Mouse (Mus musculus): ENCODE measurements around the gene Slc7a14.

Gene Slc7a14

DNA sequence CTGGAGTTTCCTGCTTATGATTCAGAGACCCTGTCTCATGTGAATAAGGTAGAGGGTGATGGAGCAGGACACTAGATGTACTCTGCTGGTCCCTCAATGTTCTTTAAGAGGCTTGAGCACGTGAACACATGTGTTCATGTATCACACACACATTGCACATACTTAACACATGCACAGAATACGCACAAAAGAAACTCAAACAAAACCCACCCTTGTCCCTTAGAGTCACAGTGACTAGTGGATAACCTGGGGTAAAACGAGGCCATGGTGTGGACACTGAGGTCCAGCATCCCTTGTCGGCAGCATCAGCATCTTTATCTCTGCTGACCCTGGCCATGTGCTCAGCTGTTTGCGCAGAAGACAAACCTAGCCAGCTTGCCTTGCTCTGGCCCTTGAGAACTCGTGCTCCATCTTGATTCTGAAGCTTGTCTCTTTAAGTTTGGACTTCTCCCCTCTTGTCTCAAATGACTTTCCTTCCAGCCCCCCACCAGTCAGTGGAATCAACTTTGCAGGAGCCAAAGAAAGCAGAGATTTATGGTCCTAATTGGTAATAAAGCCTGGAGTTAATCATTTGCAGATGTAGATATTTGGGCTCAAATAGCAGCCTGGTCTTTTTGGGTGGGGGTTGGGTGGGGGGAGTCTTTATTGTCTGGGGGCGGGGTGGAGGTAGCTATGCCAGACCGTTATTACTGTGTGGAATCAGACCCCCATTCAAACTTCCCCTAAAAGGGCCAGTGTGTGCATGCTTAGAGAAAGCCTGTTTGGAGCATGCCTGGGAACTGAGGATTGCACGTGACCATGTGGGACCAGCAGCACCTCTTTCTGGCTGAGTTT is 97.8 kb downstream of the Slc7a14 start:
- no peak for ATAC-seq (ENCODE audit: insufficient number of reproducible peaks, low FRiP score, low TSS enrichment)

DNA sequence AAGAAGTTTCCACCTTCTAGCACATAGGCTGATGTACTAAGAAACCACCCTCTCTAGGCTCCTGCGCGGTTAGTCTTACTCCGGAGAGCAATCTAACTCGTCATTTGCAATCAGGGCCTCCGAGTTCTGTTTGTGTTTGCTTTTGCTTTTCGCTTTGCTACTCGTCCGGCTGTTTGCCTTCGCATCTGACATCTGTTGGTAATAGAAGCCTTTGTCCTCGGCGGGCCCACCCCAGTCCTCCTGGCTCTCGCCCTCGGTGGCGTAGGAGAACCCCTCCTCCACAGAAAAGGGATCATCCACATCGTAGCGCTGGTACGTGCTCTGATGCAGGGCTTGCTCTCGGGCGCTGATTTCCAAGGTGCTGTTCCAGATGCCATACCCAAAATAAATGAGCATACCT is 101.2 kb downstream of the Slc7a14 start:
- no peak for ATAC-seq (ENCODE audit: insufficient number of reproducible peaks, low FRiP score, low TSS enrichment)

DNA sequence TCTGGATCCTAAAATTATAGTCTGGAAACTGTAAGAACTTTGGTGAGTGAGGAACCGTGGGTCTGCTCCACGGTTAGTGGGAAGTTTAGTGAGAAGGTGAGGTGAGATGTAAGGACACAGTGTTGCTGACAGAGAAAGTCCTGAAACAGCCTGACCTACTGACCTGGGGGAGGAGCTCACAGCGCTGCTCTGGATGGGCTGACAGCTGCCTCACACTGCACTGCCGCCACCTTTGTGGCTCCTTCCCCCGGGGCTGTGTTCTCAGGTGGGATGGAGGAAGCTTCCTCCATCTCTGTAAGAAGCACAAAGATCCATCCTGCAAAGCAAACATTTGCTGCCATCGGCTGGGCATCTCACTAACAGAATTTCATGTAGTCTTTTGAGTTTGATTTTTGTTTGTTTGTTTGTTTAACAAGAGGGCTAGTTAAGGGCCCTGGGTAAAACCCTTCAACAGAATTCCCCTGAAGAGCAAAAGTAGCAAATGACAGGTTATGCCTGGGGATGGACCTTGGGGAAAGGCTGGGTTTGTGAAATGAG is 101.7 kb downstream of the Slc7a14 start:
- no peak for ATAC-seq (ENCODE audit: insufficient number of reproducible peaks, low FRiP score, low TSS enrichment)

DNA sequence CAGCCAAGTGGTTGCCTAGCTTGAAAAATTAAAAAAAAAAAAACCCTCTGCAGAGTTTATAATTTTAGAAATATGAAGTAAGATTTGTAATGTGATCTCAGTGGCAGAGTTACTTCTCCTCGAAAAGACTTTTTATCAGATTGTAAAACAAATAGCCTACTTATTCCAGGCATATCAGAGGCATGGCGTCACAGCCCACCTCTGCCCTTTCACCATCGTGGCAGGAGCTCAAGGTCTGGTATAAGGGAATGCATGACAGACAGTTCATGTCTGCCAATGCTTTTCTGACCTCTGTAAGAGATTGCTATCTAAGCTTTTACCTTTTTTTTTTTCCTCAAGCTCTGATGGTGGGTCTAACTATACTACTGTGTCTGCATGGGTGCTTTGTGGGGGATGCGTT is 102.1 kb downstream of the Slc7a14 start:
- ATAC-seq (ENCODE audit: insufficient number of reproducible peaks, low FRiP score, low TSS enrichment): no peak

DNA sequence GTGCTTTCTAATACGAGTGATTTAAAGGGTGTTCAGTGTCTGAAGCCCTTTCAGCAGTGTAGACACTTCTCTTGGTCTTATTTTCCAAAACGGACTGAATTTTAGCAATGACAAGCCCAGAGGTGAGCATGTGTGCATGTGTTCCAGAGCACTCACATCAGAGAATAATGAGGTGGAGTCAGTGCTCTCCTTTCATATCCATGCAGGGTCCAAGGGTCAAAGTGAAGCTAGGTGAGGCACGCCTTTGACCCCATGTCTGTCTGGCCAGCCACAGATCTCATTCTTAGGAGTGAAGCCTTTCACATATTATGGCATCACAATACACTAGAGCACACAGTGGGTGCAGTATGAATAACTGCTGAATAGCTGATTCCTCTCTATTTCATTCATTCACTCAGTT is 105.0 kb downstream of the Slc7a14 start:
- ATAC-seq (ENCODE audit: insufficient number of reproducible peaks, low FRiP score, low TSS enrichment): no peak

DNA sequence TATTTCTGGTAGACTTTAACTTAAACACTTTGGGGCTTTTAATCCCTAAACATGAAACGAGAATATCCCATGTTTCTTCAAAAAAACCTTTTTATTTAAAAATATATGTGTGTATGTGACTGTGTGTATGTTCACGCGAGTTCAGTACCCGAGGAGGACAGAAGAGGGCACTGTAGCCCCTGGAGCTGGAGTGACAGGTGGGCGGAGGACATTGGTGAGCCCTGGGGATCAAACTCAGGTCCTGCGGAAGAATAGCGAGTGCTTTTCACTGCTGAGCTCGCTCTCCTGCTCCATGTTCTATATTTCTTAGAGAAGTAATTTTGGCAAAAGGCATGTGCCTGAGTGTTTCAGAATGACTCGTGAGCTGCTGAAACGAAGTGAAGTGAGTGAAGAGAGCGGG is 106.2 kb downstream of the Slc7a14 start:
- ATAC-seq (ENCODE audit: insufficient number of reproducible peaks, low FRiP score, low TSS enrichment): no peak

DNA sequence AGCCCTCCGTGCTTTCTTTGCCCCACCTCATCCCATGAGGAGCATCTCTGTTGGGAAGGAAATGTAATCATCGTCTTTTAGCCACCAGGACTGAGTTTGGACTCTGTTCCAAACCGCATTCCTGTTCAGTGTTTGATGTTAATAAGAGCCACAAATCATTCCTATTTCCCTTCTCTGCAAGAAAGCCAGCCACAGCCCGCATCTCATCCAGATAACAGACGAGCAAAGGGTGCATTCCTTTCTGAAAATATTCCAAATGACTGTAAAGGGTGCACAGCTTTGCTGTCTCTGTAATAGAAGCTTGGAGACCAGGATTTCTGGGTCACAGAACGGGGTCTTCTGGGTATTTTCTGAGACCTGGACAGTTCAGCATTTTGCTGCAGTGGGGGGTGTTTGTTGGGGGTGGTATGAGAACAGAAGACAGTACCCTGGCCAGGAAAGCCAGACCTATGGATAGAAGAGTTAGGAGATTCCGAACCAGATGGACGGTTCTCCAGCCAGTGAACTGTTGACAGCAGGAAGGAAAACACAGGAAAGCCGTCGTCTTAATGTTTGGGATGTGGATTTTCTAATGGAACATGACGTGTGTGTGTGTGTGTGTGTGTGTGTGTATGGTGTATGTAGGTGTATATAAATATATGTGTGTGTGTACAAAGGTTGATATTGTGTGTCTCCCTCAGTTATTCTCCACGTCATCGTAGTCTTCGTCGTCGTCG is 110.9 kb downstream of the Slc7a14 start:
- no peak for ATAC-seq (ENCODE audit: insufficient number of reproducible peaks, low FRiP score, low TSS enrichment)

DNA sequence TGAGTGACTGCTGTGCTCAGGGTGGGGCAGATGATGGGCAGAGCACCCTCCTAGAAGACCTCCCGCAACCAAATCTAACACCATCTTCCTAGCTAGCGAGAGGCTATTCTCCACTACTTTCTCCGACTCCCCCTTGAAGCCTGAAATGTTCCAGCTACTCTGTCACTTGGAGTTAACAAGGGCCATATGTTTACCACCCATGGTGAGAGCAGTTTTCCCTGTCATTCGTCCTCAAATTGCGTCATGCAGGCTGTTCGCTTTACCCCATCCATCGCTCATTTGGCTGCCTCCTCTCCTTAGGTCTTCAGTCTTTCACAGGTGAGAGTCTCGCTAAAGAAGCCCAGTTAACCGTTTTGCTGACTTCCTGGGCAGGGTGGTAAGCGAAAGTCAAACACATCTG is 118.8 kb downstream of the Slc7a14 start:
- ATAC-seq (ENCODE audit: insufficient number of reproducible peaks, low FRiP score, low TSS enrichment): no peak

DNA sequence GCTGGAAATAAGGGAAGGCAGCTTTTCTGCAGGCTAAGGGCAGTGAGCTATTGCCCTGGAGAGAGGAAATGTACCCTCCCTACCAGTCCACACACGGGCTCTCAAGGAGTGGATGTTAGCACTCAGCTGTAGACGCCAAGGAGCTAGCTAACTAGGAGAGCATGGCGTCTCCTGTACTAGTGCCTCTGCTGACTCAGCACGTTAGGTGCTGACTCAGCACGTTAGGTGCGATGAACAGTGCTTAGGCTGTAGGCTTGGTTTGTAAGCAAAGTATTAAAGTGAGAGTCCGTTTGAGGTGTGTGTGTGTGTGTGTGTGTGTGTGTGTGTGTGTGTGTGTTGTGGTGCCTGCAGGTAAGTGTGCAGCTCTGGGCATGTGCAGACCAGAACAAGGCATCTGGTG is 119.8 kb downstream of the Slc7a14 start:
- no peak for ATAC-seq (ENCODE audit: insufficient number of reproducible peaks, low FRiP score, low TSS enrichment)

DNA sequence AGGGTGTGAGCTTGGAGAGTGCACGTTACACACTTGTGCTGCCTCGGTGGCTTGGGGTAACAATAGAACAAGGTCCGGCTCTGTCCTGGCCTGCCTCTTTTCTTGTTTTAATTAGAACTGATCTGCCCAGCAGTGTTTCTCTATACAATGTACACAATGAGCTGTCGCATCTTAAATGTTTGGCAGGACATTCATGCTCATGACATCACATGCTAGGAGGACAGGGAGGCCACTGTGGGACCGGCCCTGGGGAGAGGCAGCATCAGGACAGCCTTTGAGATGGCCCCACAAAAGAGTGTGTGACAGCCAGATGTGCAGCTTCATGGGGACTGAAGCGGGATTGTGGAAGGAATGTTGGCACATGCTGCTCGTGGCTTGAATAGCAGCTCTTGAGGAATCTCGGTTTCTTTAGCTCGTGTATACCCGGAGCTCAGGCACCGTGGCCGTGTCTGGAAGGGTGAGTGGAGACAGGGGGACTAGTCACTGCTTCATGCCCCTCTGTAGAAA is 143.8 kb downstream of the Slc7a14 start:
- ATAC-seq (ENCODE audit: insufficient number of reproducible peaks, low FRiP score, low TSS enrichment): no peak

DNA sequence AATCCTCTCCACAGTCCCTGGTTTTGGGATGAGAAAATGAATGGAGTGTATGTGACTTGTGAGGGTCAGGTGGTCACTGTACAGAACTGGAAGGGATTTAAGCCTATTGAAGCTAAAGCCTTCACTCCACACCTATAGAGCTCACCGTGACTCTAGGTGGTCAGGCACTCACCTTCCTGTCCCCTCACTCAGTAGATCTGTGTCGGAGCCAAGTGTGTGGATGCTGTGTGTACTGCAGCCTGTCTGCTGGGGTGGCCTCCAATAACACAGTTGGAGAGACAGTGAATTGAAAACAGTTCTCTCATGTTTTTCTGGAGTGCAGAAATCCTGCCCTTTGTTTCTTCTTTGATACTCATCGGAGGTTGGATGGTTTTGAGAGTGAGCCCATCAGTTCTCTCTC is 144.4 kb downstream of the Slc7a14 start:
- no peak for ATAC-seq (ENCODE audit: insufficient number of reproducible peaks, low FRiP score, low TSS enrichment)

DNA sequence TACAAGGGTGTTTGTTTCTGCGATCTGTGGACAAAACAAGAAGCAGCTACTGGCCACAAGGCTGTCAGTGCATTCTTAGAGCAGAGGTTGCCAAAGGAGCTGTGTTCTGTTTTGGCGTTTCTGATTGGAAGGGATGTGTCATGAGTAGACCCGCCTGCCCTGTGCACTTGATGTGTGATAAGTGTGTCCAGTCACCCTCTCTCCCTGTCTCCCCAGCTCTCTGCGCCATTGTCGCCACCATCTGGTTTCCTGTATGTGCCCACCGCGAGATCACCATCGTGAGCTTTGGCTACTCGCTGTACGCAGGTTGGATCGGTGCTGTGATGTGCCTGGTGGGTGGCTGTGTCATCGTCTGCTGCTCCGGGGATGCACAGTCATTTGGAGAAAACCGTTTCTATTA is 147.3 kb downstream of the Slc7a14 start:
- no peak for ATAC-seq (ENCODE audit: insufficient number of reproducible peaks, low FRiP score, low TSS enrichment)

DNA sequence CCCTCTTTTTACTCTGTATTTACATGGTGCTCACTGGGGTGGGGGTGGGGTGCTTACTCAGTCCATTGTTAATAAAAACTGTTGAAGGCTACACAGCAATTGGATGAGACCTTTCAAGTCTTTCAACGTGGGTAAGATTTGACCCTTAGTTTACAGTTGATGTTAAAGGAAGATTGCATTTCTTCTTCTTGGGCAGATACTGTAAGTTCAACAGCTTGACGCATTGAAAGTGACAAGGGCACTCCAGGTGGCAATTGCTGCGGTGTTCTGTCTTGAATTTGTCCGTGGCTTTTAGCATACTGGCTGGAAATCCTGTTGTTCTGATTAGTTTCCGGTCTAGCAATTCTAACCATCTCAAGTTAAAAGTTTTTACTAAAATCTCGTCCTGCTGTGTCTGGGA is 148.8 kb downstream of the Slc7a14 start:
- no peak for ATAC-seq (ENCODE audit: insufficient number of reproducible peaks, low FRiP score, low TSS enrichment)

DNA sequence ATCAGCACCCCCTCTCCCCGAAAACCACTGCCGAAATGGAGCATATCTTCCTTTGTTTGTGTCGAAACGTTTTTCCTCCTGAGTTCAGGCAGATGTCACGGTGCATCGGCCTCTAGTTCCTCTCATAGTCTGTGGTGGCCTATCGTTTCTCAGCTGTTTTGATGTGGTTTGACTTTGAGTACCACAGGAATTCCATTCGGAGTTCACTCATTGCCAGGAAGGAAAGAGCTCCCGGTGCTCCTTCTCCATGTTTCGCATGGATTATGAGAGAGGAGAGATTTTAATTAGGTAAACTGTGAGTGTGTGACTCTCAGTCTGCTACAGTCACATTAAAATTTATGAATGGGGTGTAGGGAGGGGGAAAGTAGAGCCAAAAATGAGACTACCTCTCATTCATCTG is 150.1 kb downstream of the Slc7a14 start:
- ATAC-seq (ENCODE audit: insufficient number of reproducible peaks, low FRiP score, low TSS enrichment): no peak

DNA sequence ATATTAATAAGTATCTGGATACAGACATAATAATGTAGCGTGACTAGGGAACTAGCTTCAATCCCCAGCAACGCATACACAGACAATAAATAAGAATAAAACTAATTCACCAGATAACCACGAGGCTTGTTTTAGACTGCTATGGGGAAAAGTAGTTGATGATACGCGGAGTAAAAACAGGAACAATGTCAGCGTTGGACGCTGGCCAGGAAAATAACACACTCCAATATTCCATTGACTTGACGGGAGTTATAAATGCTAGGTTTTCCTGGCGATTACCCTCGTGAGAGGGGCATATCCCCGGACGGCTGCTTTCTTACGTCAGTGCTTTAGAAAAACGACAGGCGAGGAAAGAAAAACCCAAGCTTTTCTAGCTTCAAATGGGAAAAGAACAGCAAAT is 152.4 kb downstream of the Slc7a14 start:
- ATAC-seq (ENCODE audit: insufficient number of reproducible peaks, low FRiP score, low TSS enrichment): no peak

DNA sequence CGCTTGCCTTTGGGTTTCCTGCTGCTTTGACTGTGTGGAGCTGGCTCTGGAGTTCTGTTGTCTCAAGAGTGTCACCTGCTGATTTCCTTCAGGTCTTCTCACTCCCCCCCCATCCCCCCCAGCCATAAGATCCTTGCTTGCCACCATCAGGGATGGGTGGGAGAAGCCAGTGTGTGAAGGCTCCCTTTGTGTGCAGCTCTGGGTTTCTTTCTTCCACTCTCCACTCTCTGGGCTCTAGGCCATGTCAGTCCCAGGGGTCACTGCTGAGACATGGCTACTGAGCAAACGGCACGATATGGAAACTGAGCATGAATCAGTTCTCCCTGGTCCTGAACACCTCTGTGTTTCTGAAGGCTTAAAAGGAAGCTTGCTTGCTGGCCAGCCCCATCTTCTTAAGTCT is 154.1 kb downstream of the Slc7a14 start:
- no peak for ATAC-seq (ENCODE audit: insufficient number of reproducible peaks, low FRiP score, low TSS enrichment)

Measured in cerebellum, adult (tissue).